Mouse (Mus musculus): ENCODE measurements around the gene Cdh12. TPM values are rescaled to one million over a fixed set of nuclear protein-coding genes. Genes with fewer than 3 reads are reported as not detected.

Cdh12 gene
- polyA plus RNA-seq, 1 experiment from 2014 or later, result 0.37 TPM

DNA sequence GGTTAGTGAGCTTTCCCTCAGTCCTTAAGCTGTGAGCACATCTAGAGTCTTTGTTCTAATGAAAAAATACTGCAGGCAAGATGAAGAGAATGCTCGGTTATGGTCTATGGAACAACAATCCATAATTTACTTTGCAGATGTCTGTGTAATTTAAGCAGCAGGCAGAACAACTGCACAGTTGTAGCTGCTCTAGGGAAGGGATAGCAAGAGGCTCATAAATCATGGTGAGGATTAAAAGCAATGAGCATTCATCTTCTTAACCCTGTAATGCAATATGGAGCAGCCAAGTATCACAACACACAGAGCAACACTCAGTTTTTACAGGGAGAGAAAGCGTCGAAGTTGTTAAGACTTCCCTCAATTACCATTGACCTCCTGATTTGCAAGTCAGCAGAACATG lies 387.9 kb downstream of the Cdh12 start:
- H3K36me3 ChIP-seq (ENCODE audit: control insufficient read depth, insufficient read depth, low read length), result no peaks in the 10 kb centered on the region
- H3K4me1 ChIP-seq (ENCODE audit: control insufficient read depth, insufficient read depth, low read length), result no peaks in the 10 kb centered on the region
- no peak overlapping the region for H3K4me3 ChIP-seq (ENCODE audit: low read length)
- H3K27ac ChIP-seq (ENCODE audit: low read length), result no peak overlapping the region
- WGBS, result 31% methylated on average over 3 of the region's 3 CpGs
- H3K4me2 ChIP-seq (ENCODE audit: low read depth, low read length), result no peak overlapping the region
- H3K9ac ChIP-seq (ENCODE audit: low read depth, low read length), result no peak overlapping the region
- no peaks in the 10 kb centered on the region for H3K9me3 ChIP-seq (ENCODE audit: control insufficient read depth, low read length)
- no peaks in the 10 kb centered on the region for H3K27me3 ChIP-seq (replicated peaks; ENCODE audit: control insufficient read depth, insufficient read depth, low read length)
- no peak for ATAC-seq

DNA sequence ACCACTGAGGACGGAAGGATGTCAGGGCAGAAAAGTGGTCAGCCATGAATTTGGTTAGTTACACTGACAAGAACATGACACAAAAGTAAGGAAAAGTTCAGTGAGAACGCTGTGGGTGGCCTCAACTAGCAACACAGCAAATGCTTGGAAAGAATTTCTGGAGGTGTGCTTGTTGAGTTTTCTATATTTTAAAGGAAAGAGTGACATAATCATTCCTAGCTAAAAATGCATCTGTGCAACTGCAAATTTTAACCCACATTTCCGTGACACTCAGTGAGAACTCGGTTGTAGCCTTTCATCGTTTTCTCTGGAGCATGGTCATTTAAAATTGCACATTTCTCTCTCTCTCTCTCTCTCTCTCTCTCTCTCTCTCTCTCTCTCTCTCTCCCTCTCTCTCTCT lies 392.4 kb downstream of the Cdh12 start:
- no peak overlapping the region for H3K27ac ChIP-seq (ENCODE audit: low read length)
- ATAC-seq, result no peak
- H3K9me3 ChIP-seq (ENCODE audit: control insufficient read depth, low read length), result no peaks in the 10 kb centered on the region

DNA sequence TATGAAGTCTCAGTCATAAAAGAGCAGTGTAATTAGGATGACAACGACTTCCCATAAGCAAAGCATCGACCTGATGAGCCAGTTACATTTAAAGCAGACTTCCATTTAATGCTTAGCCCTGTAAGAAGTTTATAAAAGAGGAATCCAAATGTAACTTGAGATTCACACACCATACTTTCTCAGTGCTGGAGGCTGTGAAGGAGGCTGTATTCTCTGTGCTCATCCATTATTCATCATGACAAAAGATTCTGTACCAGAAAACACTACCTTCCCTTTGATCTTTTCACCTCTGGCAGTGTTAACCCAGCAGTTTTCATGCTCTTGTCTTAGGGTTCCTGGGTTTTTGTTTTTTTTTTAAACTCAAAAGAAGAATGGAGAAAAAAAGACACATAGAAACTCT lies 414.0 kb downstream of the Cdh12 start:
- no peaks in the 10 kb centered on the region for H3K4me1 ChIP-seq (ENCODE audit: control insufficient read depth, insufficient read depth, low read length)
- no peak overlapping the region for H3K4me3 ChIP-seq (ENCODE audit: low read length)
- no peaks in the 10 kb centered on the region for H3K36me3 ChIP-seq (ENCODE audit: control insufficient read depth, insufficient read depth, low read length)
- H3K4me2 ChIP-seq (ENCODE audit: low read depth, low read length), result no peak overlapping the region
- H3K27me3 ChIP-seq (replicated peaks; ENCODE audit: control insufficient read depth, insufficient read depth, low read length), result no peaks in the 10 kb centered on the region
- WGBS, result 55% methylated on average over 2 of the region's 2 CpGs
- no peak overlapping the region for H3K9ac ChIP-seq (ENCODE audit: low read depth, low read length)
- no peak for ATAC-seq
- no peaks in the 10 kb centered on the region for H3K9me3 ChIP-seq (ENCODE audit: control insufficient read depth, low read length)
- no peak overlapping the region for H3K27ac ChIP-seq (ENCODE audit: low read length)

More for the DNA sequence above, 392.4 kb downstream of the Cdh12 start:
- Histone ChIP-seq H3K4me3 (ENCODE audit: low read length) (no peak overlapping the region), H3K9ac (ENCODE audit: low read depth, low read length) (no peak overlapping the region), H3K4me2 (ENCODE audit: low read depth, low read length) (no peak overlapping the region), H3K27me3 (replicated peaks; ENCODE audit: control insufficient read depth, insufficient read depth, low read length) (no peaks in the 10 kb centered on the region), H3K4me1 (ENCODE audit: control insufficient read depth, insufficient read depth, low read length) (no peaks in the 10 kb centered on the region), H3K36me3 (ENCODE audit: control insufficient read depth, insufficient read depth, low read length) (no peaks in the 10 kb centered on the region)
- WGBS, result 96% methylated on average over 5 of the region's 5 CpGs

DNA sequence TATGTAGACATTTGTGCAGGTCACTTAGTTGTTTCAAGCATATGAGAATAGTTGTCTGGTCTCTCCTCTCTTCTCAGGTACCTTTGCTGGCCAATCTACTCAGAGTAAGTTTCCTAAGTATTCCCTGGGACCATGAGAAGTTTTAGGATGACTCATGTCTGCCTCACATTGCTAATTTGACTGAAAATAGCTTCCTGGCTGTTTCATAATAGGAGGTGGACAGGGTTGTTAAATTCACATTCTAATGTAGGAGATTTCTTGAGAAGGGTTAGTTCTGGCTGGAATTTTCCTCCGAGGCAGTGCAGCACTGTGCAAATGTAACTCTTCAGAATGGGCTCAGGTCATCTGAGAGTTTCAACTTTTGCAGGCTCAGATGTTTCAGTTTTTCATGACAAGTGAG lies 423.5 kb downstream of the Cdh12 start:
- Histone ChIP-seq H3K4me2 (ENCODE audit: low read depth, low read length) (no peak overlapping the region), H3K4me3 (ENCODE audit: low read length) (no peak overlapping the region), H3K4me1 (ENCODE audit: control insufficient read depth, insufficient read depth, low read length) (no peaks in the 10 kb centered on the region), H3K27ac (ENCODE audit: low read length) (no peak overlapping the region), H3K9ac (ENCODE audit: low read depth, low read length) (no peak overlapping the region), H3K36me3 (ENCODE audit: control insufficient read depth, insufficient read depth, low read length) (no peaks in the 10 kb centered on the region), H3K9me3 (ENCODE audit: control insufficient read depth, low read length) (no peaks in the 10 kb centered on the region), H3K27me3 (replicated peaks; ENCODE audit: control insufficient read depth, insufficient read depth, low read length) (no peaks in the 10 kb centered on the region)
- WGBS, result 84% methylated on average over 1 of the region's 1 CpGs
- no peak for ATAC-seq

- Histone ChIP-seq H3K9ac (ENCODE audit: low read depth, low read length) (no peak overlapping the region), H3K36me3 (ENCODE audit: control insufficient read depth, insufficient read depth, low read length) (no peaks in the 10 kb centered on the region), H3K4me2 (ENCODE audit: low read depth, low read length) (no peak overlapping the region), H3K4me3 (ENCODE audit: low read length) (no peak overlapping the region), H3K27me3 (replicated peaks; ENCODE audit: control insufficient read depth, insufficient read depth, low read length) (no peaks in the 10 kb centered on the region), H3K27ac (ENCODE audit: low read length) (no peak overlapping the region), H3K9me3 (ENCODE audit: control insufficient read depth, low read length) (no peaks in the 10 kb centered on the region), H3K4me1 (ENCODE audit: control insufficient read depth, insufficient read depth, low read length) (no peaks in the 10 kb centered on the region)
- no peak for ATAC-seq
- 88% methylated on average over 2 of the region's 2 CpGs for WGBS
Measured at GRCm38 (mm10) chr15:20876993-20877392, 427.9 kb downstream of the Cdh12 start.

- Histone ChIP-seq H3K4me1 (ENCODE audit: control insufficient read depth, insufficient read depth, low read length) (no peaks in the 10 kb centered on the region), H3K9me3 (ENCODE audit: control insufficient read depth, low read length) (no peaks in the 10 kb centered on the region), H3K4me3 (ENCODE audit: low read length) (no peak overlapping the region), H3K36me3 (ENCODE audit: control insufficient read depth, insufficient read depth, low read length) (no peaks in the 10 kb centered on the region), H3K27ac (ENCODE audit: low read length) (no peak overlapping the region), H3K4me2 (ENCODE audit: low read depth, low read length) (no peak overlapping the region), H3K9ac (ENCODE audit: low read depth, low read length) (no peak overlapping the region), H3K27me3 (replicated peaks; ENCODE audit: control insufficient read depth, insufficient read depth, low read length) (no peaks in the 10 kb centered on the region)
- WGBS, result 87% methylated on average over 3 of the region's 3 CpGs
- ATAC-seq, result no peak
Measured at GRCm38 (mm10) chr15:20893471-20893870, 444.4 kb downstream of the Cdh12 start.

DNA sequence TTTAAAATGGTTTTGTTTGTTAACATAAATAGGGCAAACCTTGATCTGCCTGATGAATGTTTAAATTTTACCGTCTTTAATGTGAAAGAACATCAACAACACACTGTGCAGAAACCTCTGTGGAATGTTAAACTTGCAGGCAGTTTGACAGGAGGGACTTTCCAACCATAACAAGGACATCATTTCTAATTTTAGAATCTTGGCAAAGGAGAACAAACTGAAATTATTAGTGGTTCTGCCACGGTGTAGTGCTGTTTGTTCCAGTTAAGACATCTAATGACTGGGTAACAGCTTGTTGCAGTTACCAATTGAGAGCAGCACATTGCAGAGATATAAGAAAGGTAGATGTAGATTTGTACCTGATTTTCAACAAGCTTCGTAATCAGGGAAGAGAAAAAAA lies 453.5 kb downstream of the Cdh12 start:
- Histone ChIP-seq H3K27me3 (replicated peaks; ENCODE audit: control insufficient read depth, insufficient read depth, low read length) (no peaks in the 10 kb centered on the region), H3K4me2 (ENCODE audit: low read depth, low read length) (no peak overlapping the region), H3K4me1 (ENCODE audit: control insufficient read depth, insufficient read depth, low read length) (no peaks in the 10 kb centered on the region), H3K9me3 (ENCODE audit: control insufficient read depth, low read length) (no peaks in the 10 kb centered on the region), H3K4me3 (ENCODE audit: low read length) (no peak overlapping the region), H3K27ac (ENCODE audit: low read length) (no peak overlapping the region), H3K36me3 (ENCODE audit: control insufficient read depth, insufficient read depth, low read length) (no peaks in the 10 kb centered on the region), H3K9ac (ENCODE audit: low read depth, low read length) (no peak overlapping the region)
- 45% methylated on average over 3 of the region's 3 CpGs for WGBS
- ATAC-seq, result no peak; the same call in 1 of the 2 replicates

DNA sequence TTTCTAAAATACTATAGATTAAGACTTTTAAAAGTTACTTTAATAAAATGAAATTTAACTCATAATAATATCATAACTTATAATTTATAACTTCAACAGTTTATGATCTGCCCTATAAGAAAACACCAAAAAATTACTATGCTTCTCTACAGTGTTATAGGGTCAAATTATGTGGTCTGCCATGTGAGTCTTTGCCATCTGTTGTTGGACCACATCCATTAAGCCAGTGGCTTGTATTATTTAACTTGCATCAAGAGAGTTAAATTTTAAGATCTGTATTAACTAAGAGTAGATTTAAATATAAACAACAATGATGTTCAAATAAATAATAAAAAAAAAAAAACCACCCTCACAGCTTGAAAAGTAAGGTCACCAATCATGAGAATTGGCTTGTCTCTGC lies 479.2 kb downstream of the Cdh12 start:
- Histone ChIP-seq H3K9me3 (ENCODE audit: control insufficient read depth, low read length) (no peaks in the 10 kb centered on the region), H3K9ac (ENCODE audit: low read depth, low read length) (no peak overlapping the region), H3K4me2 (ENCODE audit: low read depth, low read length) (no peak overlapping the region), H3K27ac (ENCODE audit: low read length) (no peak overlapping the region), H3K4me3 (ENCODE audit: low read length) (no peak overlapping the region), H3K4me1 (ENCODE audit: control insufficient read depth, insufficient read depth, low read length) (no peaks in the 10 kb centered on the region), H3K36me3 (ENCODE audit: control insufficient read depth, insufficient read depth, low read length) (no peaks in the 10 kb centered on the region), H3K27me3 (replicated peaks; ENCODE audit: control insufficient read depth, insufficient read depth, low read length) (no peaks in the 10 kb centered on the region)
- ATAC-seq, result no peak

DNA sequence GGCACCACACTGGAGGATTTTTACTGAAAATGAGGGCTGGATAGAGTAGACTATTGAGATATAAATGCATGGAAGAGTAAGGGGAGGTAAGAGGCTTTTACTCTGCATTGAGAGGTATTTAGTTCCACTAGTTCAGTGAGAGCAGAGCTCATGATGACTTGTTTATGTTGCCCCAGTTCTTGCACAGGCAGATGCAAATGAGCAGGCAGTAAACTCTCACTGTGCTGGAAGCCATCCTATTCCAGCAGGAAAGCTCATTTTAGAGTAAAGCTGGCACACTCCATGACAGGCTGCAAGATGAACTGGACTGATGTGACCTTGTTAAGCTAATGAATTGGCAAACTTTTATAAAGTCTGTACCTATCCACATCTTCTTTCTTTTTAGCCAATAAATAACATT lies 494.9 kb downstream of the Cdh12 start:
- ATAC-seq, result no peak
- H3K9me3 ChIP-seq (ENCODE audit: control insufficient read depth, low read length), result no peaks in the 10 kb centered on the region
- no peaks in the 10 kb centered on the region for H3K36me3 ChIP-seq (ENCODE audit: control insufficient read depth, insufficient read depth, low read length)
- H3K4me2 ChIP-seq (ENCODE audit: low read depth, low read length), result no peak overlapping the region
- no peak overlapping the region for H3K4me3 ChIP-seq (ENCODE audit: low read length)
- no peaks in the 10 kb centered on the region for H3K4me1 ChIP-seq (ENCODE audit: control insufficient read depth, insufficient read depth, low read length)
- no peaks in the 10 kb centered on the region for H3K27me3 ChIP-seq (replicated peaks; ENCODE audit: control insufficient read depth, insufficient read depth, low read length)
- no peak overlapping the region for H3K9ac ChIP-seq (ENCODE audit: low read depth, low read length)
- H3K27ac ChIP-seq (ENCODE audit: low read length), result no peak overlapping the region

- 66% methylated on average over 2 of the region's 2 CpGs for WGBS
- H3K36me3 ChIP-seq (ENCODE audit: control insufficient read depth, insufficient read depth, low read length), result no peaks in the 10 kb centered on the region
- no peak overlapping the region for H3K4me3 ChIP-seq (ENCODE audit: low read length)
- H3K27me3 ChIP-seq (replicated peaks; ENCODE audit: control insufficient read depth, insufficient read depth, low read length), result no peaks in the 10 kb centered on the region
- no peak overlapping the region for H3K9ac ChIP-seq (ENCODE audit: low read depth, low read length)
- no peaks in the 10 kb centered on the region for H3K4me1 ChIP-seq (ENCODE audit: control insufficient read depth, insufficient read depth, low read length)
- ATAC-seq, result no peak
- no peak overlapping the region for H3K4me2 ChIP-seq (ENCODE audit: low read depth, low read length)
- H3K27ac ChIP-seq (ENCODE audit: low read length), result no peak overlapping the region
- no peaks in the 10 kb centered on the region for H3K9me3 ChIP-seq (ENCODE audit: control insufficient read depth, low read length)
Measured at GRCm38 (mm10) chr15:20967463-20967862, 518.4 kb downstream of the Cdh12 start.

Data from intestine, embryonic 16.5 days (tissue).